Mouse (Mus musculus): ENCODE measurements at regions not wholly inside any gene's neighbourhood (a gene's known extent, or its start where the extent isn't known, plus 50 kb on each side); places are given as distances from the start of the nearest gene placed in this dataset.

DNA sequence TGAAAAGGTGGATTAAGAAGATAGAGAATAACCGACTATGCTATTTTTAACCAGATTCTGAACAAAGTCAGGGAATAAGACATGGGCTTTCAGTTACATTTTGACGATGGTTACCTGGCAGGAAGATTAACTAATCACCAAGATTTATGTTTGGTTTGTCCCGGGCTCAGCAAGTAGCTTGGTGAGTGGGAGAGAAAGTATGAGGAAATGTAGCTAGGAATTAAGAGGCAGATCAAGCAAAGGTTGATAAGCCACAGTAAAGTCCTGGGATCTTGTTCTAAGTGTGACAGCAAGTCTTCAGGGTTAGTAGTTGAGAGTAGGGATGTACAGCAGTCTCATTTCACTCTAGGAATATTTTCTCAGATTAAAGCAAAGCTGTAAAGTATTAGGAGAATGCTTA, 149.3 kb upstream of the Nr2f1 start:
- no peak for DNase-seq

DNA sequence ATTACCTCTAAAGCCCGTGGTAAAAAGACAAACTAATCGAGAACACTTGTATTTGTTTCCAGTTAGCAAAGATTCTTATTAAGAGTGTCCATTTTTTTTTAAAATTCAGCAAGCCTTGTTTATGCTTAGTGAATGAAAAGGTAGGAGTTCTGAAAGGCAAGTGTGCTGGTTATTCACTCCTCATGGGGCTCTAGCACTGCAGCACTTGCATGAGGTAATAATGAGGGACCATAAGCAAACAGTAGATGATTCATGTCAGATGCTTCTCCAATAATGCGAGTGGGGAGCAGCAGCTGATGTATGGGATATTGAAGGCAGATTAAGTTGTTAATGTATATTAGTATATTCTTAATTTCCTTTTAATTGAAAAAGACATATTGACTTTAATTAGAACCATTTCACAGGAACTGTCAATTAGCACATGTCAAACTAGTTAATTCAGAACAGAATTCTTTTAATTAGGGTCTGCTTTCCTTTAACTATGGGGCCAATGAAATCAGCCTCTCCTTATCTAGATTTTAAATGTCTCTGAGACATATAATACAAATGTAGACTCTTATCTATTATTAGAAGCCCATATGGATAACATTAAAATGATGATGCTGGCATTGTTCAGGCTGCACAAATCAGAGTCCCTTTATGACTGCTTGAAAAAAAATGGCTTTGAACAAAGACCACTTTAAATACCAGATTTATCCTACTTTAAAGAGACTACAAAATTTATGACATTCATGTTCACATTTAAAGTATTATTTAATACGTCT, 125.1 kb upstream of the Nr2f1 start:
- DNase-seq: no peak

DNA sequence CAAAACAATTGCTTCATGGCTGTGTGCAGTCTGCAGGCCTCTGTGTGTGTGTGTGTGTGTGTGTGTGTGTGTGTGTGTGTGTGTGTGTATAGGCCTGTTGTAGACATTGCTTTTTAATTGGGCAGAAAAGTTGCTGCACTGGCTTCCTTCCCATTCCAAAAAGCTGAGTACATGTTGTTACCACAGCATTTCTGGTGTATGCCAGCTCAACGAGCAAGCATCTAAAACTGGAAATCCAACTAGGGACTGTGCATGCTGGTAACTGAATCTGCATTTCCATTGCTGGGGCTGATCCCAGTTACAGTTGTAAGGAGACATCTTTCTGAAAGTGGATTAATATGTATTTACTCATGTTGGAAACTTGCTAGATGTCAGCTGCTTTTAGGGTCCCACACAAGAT, 123.6 kb upstream of the Nr2f1 start:
- DNase-seq: no peak

DNA sequence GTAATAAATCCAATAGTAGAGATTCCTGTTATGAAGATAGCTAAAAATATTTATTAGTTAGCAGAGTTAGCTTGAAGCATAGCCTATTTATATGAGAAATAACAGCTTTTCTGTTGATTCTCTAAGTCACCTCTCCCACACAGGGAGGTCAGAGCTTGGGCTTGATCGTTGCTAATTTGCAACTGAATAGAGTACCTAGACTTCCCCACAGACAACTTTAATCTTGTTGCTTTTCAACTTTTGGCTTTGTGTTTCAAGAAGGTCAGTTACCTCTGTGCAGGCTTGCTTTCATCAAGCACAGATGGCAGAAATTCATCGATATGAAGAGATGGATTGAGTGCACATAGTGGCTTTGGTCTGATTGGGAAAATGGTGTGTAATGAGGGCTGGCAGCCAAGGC, 118.9 kb upstream of the Nr2f1 start:
- DNase-seq: no peak

DNA sequence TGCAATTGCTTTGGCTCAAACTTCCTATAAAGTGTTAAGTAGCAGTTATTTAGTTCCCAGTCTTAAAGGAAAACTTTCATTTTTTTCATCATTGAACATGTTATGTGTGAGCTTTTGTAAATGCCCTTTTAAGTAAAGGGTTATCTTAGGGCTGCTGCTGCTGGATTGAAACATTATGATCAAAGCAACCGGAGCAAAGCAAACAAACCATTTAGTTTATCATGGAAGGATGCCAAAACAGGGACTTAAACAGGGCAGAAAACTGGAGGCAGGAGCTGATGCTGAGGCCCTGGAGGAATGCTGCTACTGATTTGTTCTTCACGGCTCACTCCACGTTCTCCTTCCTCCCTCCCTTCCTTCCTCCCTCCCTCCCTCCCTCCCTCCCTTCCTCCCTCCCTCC, 111.3 kb upstream of the Nr2f1 start:
- no peak for DNase-seq

Data from spleen, adult 18-20 months (tissue).